Mouse (Mus musculus): ENCODE results near the gene Trmt61a. TPM values are rescaled to one million over a fixed set of nuclear protein-coding genes. Genes with fewer than 3 reads are reported as not detected.
A peak's percentile ranks its signal among the peaks of the same experiment; 100 is the strongest.

Gene Trmt61a
- total RNA-seq, 1 experiment from 2014 or later: 9.6 TPM

DNA sequence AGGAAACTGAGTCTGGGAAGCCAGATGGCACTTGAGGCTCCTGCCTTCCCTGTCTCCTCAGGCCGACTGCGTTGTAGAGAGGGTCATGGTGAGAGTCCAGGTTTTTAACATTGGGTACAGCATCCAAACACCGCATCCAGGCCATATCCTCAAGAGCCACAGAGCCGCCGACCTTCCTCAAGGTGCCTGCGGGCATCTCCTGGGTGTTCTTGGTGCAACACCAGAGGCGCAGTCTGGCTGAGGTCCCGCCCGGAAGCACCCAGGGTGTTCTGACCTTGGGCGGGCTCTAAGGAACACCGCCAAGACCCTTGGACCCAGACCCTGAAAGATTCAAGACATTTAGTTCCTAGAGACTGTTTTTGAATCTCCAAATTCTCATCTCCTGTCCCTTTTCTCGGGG is 5.3 kb upstream of the Trmt61a start:
- no peak for DNase-seq

DNA sequence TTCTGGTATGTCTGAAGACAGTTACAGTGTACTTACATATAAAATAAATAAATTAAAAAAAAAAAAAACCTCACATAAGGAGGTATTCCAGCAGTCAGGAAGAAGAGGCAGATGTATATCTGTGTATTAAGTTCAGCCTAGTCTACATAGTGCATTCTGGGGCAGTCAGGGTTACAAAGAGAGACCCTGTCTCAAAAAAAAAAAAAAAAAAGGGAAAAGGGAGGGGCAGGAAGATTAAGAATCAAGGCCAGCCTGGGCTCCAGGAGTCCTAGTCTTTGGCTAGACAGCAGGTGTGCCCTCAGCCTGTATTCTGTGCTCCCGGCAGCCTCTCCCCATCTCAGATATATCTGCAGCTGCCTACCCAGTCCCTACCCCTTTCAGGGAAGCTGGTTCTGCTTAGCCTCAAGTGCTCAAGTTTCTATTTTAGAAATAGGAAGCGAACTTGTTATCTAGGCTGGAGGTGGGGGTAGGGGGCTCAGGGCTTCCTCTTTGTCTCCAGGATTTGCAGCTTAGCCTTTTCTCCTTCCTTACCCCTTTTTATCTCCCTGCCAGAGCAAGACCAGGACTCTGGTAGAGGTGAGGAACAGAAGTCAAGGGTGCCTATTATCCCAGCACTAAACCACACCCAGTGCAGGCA is 2.9 kb upstream of the Trmt61a start:
- DNase-seq: no peak

DNA sequence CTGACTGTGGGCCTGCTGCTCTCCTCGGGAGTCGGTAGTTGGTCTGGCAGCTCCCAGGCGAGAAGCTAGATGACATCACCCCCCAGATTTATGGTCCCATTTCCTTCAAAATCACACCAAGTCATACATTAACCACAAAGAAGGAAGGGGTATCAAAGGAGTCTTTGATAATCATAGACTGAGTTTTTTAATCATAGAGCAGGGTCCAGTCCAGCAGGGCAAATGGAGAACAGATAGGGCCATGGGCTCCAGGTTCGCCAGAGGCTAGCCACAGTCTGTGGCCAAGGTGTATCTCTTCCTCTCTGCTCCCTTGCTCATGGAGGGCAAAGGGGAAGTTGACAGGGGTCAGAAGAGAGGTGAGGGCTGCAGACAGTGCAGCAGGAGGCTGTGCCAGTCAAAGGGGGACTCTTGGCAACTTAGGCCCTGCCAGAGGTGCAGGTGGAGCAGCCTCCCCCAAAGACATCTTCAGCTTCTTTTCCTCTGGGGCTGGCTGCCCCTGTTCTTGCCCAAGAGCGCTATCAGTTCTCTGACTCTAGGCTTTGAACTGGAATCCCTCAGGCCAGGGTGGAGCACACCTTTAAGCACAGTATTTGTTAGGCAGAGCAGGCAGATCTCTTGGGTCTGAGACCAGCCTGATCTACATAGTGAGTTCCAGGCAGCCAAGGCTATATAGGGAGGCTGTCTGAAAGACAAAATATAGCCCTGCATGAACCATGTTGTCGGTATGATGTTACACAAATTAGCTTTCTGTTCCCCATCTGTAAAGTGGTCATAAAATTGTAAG is 1.9 kb upstream of the Trmt61a start:
- no peak for DNase-seq

DNA sequence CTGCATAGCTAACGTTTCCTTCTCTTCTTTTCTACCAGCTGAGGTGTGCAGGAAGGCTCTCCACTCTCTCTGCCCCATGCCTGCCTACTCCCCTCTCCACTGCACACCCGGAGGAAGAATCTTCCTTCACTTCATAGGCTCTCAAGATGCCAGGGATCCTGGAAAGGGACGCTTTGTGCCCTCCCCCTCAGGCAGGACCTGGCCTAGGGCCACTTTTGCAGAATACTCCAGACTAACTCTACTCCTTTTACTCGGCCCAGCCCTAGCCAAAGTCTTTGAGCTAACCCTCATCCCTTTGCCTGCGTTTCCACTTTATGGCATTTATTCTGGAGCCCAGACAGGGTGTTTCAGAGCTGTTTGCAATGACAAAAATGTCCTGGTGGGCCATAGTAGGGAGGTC is 484 bp upstream of the Trmt61a start:
- no peak for DNase-seq

DNA sequence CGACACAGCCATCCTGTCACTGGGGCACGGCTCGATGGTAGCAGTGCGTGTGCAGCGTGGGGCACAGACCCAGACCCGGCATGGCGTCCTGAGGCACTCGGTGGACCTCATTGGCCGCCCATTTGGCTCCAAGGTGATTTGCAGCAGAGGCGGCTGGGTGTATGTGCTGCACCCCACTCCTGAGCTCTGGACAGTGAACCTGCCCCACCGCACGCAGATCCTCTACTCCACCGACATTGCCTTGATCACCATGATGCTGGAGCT is 697 bp downstream of the Trmt61a start:
- no peak for DNase-seq

DNA sequence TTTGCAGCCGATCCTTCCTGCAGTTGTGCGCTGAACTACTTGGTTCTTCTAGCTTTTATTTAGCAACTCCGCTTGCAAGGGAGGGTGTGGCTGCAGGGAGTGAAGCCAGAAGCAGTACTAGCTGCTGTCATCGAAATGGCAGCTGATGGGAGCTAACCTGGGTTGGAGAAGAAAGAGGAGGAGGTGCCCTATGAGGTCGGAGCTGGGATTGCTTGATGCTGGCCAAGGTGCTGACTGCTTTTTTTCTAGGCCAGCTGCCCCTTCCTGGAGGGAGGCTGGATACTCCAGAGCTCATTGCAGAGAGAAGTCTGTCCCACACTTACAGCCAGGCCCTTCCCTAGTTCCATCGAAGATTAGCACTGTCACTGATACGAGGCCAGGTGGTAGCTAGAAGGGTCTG is 1.1 kb downstream of the Trmt61a start:
- DNase-seq: no peak

DNA sequence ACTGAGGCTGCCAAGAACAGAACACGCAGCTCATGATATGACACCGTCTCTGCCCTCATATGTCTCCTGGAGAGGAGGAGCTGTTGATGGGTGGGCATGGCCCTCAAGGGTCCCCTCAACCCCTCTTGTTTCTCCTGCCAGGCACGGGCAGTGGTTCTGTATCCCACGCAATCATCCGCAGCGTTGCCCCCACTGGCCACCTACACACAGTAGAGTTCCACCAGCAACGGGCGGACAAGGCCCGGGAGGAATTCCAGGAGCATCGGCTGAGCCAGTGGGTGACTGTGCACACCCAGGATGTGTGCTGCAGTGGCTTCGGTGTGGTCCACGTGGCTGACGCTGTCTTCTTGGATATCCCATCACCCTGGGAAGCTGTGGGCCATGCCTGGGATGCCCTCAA is 2.8 kb downstream of the Trmt61a start:
- DNase-seq: no peak

DNA sequence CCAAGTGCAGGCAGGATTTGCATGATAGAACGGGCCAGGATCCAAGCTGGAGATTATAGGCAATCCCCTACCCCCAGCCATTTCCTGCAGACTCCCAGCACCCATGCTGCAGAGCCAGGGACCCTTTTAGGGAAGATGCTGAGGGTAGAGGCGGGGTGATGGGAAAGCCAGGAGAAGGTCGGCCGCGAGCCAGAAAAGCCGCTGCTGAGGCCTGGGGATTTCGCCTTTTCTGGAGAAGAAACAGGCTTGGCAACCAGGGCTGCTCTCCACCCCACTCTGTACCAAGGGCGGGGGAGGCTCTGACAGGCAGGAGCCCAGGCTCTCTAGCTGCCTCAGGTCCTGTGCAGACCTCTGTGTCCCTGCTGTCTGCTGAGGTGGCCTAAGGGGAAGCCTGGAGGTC is 3.4 kb downstream of the Trmt61a start:
- no peak for DNase-seq

DNA sequence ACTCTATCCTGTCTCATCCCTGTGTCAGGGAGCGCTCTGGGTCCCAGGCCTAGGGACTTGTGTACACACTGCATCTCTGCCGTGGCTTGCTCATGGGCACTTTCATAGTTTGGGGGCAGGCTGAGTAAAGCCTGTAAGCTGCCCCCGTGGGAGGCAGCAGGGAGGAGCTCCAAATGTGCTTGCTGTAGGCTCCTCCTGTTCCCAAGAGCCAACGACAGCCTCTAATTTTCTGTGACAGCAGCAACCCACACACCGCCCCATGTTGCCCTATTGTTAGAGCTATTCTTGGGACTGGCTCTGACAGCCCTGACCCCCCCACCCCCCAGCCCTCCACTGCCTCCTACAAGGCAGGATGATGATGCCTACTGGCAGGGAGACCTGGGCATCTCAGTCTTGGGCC is 4.1 kb downstream of the Trmt61a start:
- DNase-seq: no peak

DNA sequence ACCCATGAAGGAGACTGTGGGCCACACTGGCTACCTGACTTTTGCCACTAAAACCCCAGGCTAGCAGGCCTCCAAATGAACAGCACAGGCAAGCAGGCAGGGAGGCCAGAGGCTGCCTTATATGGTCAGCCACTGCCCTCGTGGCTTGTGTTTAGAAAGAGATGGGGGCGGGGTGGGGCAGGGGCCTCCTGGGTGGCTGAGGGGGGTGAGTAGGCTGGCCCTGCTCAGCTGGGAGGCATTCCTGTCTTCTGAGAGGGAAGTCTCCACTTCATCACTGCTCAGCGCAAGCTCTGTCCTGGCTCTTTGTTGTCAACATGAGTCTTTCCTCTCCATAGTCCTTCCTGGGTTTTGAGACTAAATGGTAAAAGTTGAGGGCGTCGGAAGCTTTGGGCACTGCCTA is 4.9 kb downstream of the Trmt61a start:
- DNase-seq: no peak

DNA sequence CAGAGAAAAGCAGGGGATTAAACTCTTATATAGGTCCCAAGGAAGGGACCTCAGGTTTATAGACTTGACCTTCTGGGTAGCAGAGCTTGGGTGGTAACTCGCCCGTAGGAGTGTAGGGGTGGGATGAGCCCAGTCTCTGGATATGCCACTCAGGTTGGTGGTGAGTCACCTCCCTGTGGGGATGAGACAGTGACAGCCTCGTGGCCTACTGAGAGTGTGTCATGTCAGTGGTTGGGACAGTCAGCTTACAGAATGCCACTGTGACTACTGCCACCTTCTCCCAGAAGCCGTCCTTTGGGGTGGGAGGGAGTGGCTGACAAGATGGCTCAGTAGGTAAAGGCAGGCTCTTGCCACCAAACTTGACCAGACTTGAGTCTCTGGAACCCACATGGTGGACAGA is 8.5 kb downstream of the Trmt61a start:
- no peak for DNase-seq

DNA sequence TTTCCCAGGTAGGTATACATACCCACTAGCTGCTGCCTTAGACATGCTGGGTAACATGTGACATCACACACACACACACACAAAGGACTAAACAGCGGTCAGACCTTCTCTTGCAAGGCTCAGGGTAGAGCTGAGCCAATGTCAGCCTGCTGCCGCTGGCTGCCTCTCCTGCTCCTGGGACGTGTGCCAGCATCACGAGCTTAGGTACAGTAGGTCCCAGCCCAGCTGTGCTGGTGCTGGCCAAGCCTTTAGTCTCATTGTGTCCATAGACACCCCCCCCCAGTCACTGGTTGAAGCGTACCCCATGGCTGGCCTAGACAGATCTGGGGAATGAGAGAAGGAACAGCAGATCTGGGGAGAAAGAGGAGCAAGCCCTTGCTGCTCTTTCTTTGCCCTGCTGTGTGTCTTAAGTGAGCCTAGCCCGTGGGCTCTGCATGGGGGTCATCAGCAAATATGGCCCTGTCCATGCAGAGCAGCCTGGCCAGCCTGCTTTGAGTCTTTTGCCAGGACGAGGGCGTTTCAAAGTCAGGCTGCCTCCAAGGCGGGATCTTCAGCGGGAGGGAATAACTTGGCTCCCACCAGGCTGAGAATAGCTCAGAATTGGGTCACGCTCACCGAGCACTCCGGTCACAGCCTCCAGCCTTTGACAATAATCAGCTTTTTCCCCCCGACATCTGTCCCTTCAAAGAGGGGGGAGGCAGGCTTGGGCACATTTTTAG is 9.6 kb downstream of the Trmt61a start:
- DNase-seq: peak; percentile 82

DNA sequence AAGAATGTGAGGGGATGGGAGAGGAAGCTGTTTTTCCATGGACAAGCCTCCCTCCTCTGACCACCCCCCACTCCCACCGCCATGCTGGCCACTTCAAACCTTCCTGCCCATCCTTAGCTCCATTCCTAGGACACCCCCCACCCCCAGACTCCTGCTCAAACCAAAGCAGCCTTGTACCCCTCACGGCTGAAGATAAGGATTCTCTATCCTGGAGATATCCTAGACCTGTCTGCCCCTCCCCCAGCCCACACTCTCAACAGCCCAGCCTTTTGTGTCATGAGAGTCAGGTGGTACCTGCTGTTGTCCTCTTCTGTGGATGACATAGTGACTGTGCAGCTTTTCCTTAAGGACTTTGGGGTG is 10.1 kb downstream of the Trmt61a start:
- no peak for DNase-seq

DNA sequence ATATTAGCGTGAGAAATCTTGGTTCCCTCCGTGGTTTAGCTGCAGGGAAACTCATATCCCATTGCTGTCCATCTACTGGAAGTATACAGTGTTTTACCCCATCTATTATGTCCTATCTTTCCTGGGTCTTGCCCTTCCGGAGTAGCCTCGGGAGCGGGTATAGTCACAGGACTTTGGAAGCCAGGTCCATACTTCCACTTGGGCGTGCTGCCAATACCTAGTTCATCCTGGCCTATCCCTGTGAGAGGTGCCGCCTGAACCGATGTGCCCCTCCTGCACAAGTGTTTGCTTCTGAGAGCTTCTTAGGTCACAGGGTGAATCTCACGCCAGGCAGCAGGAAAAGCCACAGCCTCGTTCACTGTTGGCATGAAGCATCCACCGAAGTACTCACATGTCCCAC is 11.5 kb downstream of the Trmt61a start:
- DNase-seq: no peak

DNA sequence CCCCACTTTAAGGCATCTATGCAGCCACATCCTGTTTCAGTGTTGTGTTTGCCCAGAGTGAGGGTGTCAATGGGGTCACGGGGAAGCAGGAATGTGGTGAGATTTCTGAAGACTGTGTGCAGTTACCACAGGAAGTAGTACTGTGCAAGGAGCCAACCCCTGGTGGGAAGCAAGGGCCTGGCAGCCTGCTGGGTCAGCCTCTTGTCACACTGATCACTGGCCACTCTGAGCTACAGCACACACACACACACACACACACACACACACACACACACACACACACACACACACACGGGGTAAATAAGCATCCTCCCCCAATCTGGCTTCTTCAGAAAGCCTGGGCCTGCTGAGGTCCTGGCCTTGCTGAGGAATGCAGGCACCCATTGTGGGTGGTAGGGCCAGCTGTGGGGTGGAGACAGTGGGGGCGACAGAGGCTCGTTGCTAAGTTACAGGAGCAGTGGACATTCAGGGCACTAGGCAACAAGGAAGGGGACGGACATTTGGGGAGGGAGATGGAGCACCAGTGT is 13.5 kb downstream of the Trmt61a start:
- DNase-seq: no peak

DNA sequence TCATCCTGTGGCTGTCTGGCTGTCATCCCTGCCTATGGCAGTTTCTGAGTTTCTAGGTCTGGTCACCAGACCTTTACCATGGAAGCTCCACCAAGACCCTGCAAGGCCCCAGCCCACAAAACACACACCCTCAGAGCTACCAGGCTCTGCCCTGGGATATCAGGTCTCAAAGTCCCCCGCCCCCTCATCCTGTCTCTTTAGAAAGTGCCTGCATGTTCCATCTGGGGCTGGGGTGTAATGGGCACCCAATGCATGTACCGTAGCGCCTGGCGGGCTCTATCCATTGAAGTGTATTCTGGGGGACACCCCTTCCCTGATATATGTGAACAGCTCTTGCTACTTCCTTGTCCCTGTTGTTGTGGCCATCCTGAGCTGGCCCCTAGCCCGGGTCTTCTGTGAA is 15.0 kb downstream of the Trmt61a start:
- no peak for DNase-seq

DNA sequence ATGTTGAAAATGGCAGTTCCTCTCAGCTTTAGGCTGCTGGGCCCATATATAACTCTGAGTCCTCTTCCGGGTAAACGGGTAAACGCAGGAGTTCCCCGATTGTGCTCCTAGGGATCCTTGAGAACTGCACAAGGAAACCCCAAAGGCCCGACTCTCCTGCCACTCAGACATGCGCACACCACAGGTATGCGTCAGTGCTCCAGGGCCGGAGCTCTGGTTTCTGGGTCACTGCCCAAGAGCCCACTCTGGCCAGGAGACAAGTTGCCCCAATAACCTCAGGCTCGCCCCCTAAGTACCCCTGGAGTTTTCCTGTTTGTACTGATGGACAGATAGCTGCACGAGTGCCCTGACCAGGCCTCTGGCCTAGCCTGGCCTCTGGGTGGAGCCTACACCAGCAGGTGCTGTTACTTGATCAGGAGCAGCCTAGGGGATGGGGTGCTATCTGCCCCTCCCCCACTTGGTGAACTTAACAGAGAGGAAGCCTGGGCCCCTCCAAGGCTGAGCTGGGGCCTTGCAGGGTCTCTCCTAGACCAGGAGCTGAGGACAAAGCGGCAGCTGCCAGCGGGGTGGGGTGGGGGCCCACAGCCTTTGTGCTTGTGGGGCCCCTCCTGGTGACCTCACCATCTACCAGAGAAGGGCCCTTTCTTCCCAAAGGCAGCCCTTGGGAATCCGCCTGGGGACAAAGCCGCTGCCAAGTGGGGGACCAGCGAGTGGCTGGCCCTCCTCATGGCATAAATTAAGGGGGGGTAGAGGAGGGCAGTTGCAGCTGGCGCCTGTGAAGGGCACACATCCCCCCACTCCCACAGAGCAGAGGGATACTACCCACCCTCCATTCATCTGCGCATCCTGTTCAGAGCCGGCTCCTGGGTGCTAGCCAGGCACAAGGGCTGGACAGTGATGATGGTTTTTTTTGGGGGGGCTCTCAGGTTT is 15.7 kb downstream of the Trmt61a start:
- DNase-seq: no peak

DNA sequence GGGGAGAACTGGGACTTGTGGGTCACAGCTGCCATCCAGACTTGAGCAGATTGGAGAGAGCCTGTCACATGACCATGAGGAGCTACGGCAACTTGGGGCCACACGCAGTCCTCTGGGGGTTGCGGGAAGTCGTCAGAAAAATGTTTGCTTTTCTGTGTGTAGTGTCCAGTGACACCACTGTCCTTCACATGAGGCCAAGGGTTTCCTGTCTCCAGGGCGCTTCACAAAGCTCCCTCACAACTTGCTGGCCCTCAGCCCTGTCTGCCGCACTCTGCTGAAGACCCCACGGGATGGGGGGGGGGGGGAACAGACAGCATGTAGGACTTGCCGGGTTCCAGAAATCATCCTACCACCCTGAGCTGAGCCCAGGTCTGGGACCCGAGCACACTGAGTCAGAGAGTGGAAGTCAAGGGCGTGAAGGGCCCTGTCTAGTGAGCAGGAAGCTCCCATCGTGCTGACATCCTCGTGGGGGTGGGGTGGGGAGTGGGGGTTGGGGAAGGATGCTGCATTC is 16.4 kb downstream of the Trmt61a start:
- DNase-seq: no peak

DNA sequence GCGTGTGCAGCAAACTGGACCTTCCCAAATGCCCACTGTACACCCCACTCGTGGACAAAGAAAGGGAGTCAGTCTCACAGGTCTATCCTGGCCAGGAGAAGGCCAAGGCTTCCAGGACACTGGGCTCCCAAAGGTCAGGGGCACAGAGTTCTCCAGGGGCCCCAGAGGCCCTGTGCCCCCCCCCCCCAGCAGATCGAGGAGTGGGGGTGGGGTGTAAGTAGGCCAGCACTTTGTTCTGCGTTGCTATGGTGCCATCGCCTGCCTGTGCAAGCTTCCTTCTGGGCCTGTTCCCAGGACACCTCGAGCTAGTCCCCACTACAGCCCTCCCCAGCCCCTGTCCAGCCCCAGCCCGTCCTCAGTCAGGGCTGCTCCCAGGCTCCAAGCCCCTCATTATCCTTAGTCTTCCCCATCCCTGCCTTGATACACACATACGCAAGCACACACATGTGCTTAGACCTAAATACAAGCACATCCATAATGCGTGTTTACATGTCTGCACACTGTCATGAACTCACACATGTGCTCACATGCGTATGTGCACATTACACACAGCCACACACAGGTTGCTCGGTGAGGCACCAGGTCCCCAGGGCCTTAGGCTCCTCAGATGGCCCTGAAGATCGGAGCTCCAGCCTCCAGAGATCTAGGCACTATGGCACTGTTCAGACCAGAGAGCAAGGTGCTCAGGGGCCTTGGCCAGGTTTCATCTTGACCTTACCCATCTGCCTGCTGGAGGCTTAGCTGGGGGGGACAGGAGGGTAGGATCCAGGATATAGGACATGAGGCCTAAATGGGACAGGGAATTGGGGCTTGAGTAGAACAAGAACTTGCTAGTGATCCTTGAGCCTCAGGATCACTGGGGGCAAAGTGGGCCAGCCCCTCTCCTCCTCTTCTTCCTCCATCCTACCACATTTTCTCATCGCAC is 17.2 kb downstream of the Trmt61a start:
- DNase-seq: no peak

DNA sequence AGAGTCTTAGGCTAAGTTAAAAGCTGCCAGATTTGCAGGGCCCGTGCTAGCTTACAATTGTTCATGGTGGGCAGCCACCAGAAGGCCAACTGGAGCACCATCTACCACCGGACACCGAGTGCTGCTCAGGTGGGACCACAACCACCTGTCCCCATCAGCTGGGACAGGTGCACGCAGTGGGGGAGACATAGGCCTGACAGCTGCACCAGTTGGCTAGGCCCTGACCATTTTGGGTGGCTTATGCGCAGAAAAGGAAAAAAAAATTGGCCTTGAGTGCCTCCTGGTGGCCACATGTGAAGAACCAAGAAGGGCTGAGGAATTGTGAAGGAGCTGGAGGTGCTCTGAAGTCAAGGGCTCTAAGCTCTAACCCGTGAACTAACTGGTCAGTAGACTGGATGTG is 18.3 kb downstream of the Trmt61a start:
- DNase-seq: peak; percentile 60

DNA sequence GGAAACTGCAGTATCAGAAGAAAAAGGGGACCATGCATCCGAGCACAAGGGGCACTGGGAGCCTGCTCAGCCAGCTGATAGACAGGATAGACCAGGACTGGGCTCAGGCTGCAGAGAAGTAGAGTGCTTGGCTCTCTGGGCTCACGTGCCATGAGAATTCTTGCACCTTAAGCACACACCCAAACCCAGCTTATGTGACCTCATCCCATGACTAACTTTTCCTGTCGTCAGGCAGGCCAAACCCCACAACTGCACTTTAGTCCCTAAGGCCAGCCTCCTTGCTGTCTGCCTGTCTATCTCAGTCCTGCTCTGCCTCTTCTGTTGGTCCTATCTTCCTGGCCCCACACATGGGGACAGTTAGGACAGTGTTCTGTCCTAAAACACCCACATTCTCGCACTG is 19.8 kb downstream of the Trmt61a start:
- DNase-seq: no peak

Data from adrenal gland, postnatal 25 days (tissue).